Mouse (Mus musculus): ENCODE results near the gene Tatdn3.
A peak's percentile ranks its signal among the peaks of the same experiment; 100 is the strongest.

Gene Tatdn3

GRCm38 (mm10) chr1:191062781-191063485, at the start of gene Tatdn3, which contains the start of gene Nsl1:
TSS of gene Tatdn3 (minus strand) at chr1:191062932.
TSS of gene Nsl1 (plus strand) at chr1:191063012.
- DNase-seq (ENCODE audit: low spot score): peak; percentile 83

- peak; percentile 60 for DNase-seq (ENCODE audit: low spot score)
These were observed 48.4 kb upstream of the Tatdn3 start for GRCm38 (mm10) chr1:191111146-191111545.

GRCm38 (mm10) chr1:191109907-191110306, 47.2 kb upstream of the Tatdn3 start:
- DNase-seq (ENCODE audit: low spot score): no peak

GRCm38 (mm10) chr1:191107306-191107705, 44.6 kb upstream of the Tatdn3 start:
- no peak for DNase-seq (ENCODE audit: low spot score)

- DNase-seq (ENCODE audit: low spot score): no peak
These were observed 42.5 kb upstream of the Tatdn3 start for GRCm38 (mm10) chr1:191105246-191105645.

GRCm38 (mm10) chr1:191102730-191103370, 40.1 kb upstream of the Tatdn3 start:
- DNase-seq (ENCODE audit: low spot score): no peak

- DNase-seq (ENCODE audit: low spot score): no peak
These were observed 37.1 kb upstream of the Tatdn3 start for GRCm38 (mm10) chr1:191099772-191100291.

- no peak for DNase-seq (ENCODE audit: low spot score)
These were observed 36.4 kb upstream of the Tatdn3 start for GRCm38 (mm10) chr1:191099114-191099513.

GRCm38 (mm10) chr1:191097802-191098747, 35.3 kb upstream of the Tatdn3 start, which contains the start of gene Batf3:
TSS of gene Batf3 (plus strand) at chr1:191097847.
- DNase-seq (ENCODE audit: low spot score): no peak

GRCm38 (mm10) chr1:191096871-191097681, 34.3 kb upstream of the Tatdn3 start:
- DNase-seq (ENCODE audit: low spot score): no peak

- no peak for DNase-seq (ENCODE audit: low spot score)
These were observed 32.3 kb upstream of the Tatdn3 start for GRCm38 (mm10) chr1:191095019-191095418.

GRCm38 (mm10) chr1:191093578-191093977, 30.8 kb upstream of the Tatdn3 start:
- peak; percentile 58 for DNase-seq (ENCODE audit: low spot score)

GRCm38 (mm10) chr1:191092050-191092449, 29.3 kb upstream of the Tatdn3 start:
- DNase-seq (ENCODE audit: low spot score): no peak

GRCm38 (mm10) chr1:191089355-191089754, 26.6 kb upstream of the Tatdn3 start:
- DNase-seq (ENCODE audit: low spot score): no peak

GRCm38 (mm10) chr1:191087955-191088354, 25.2 kb upstream of the Tatdn3 start:
- no peak for DNase-seq (ENCODE audit: low spot score)

GRCm38 (mm10) chr1:191086960-191087359, 24.2 kb upstream of the Tatdn3 start:
- no peak for DNase-seq (ENCODE audit: low spot score)

GRCm38 (mm10) chr1:191086304-191086878, 23.7 kb upstream of the Tatdn3 start:
- no peak for DNase-seq (ENCODE audit: low spot score)

- no peak for DNase-seq (ENCODE audit: low spot score)
These were observed 22.9 kb upstream of the Tatdn3 start for GRCm38 (mm10) chr1:191085597-191085996.

- peak; percentile 77 for DNase-seq (ENCODE audit: low spot score)
These were observed 22.3 kb upstream of the Tatdn3 start for GRCm38 (mm10) chr1:191084951-191085559.

GRCm38 (mm10) chr1:191083230-191083629, 20.5 kb upstream of the Tatdn3 start:
- no peak for DNase-seq (ENCODE audit: low spot score)

All from layer of hippocampus, adult 11-12 months (tissue).